14 mouse cellular contexts compared by ENCODE assay signal in genomic region chr7:25088968-25089367, GRCm38 (mm10). TPM values are rescaled to one million over a fixed set of nuclear protein-coding genes. Genes with fewer than 3 reads are reported as not detected.
DNase-seq lines count a peak whose midpoint lies in the region; ATAC-seq and TF ChIP-seq lines count a peak whose summit lies in the region.
"Had no signal": no experiment of that assay in that cellular context is flagged by ENCODE, and none has a peak within 500 bp of the region (broad histone marks: within the 10 kb centered on the region; RNA-seq: fewer than 3 reads in every experiment).

No protein-coding gene starts in this region.

- 26% methylated on average over 11 of the region's 11 CpGs for WGBS in heart, embryonic 15.5 days
- 24% methylated on average over 11 of the region's 11 CpGs for WGBS in heart, embryonic 11.5 days (ENCODE audit: insufficient replicate concordance)
- 33% methylated on average over 10 of the region's 11 CpGs for WGBS in midbrain, embryonic 11.5 days
- 33% methylated on average over 11 of the region's 11 CpGs for WGBS in midbrain, embryonic 14.5 days
- WGBS in embryonic facial prominence, embryonic 11.5 days, result 22% methylated on average over 11 of the region's 11 CpGs
- WGBS in liver, postnatal 0 days (ENCODE audit: insufficient replicate concordance), result 19% methylated on average over 11 of the region's 11 CpGs

- no peak for DNase-seq in midbrain, embryonic 11.5 days (ENCODE audit: low spot score, missing footprints)
- DNase-seq in midbrain, embryonic 14.5 days, result no peak
- peak; percentile 14 for DNase-seq in embryonic facial prominence, embryonic 11.5 days (ENCODE audit: low spot score)
- no peak for DNase-seq in liver, postnatal 0 days
- no peak for DNase-seq in layer of hippocampus, postnatal 25 days (ENCODE audit: extremely low spot score in 1 of 2, low spot score in 1 of 2)
- DNase-seq in urinary bladder, postnatal 25 days (ENCODE audit: low spot score), result no peak
- DNase-seq: cerebellum, adult 9-10 months; kidney, postnatal 14 days; lung, adult 18-20 months; thymus, postnatal 25 days had no signal

- TF ChIP-seq CTCF in liver, postnatal 0 days (IDR thresholded peaks at IDR 0.05; ENCODE audit: low read depth), result no peak

- no peak overlapping the region for H3K4me2 ChIP-seq in heart, embryonic 15.5 days
- H3K4me2 ChIP-seq in heart, embryonic 11.5 days, result no peak overlapping the region
- no peak overlapping the region for H3K4me2 ChIP-seq in midbrain, embryonic 11.5 days
- no peak overlapping the region for H3K4me2 ChIP-seq in midbrain, embryonic 14.5 days (ENCODE audit: low read length)
- no peak overlapping the region for H3K4me2 ChIP-seq in embryonic facial prominence, embryonic 11.5 days (ENCODE audit: low read depth, low read length)
- 0 out of 2 replicates have a peak overlapping the region, but pooled peaks have one; percentile 18 for H3K4me2 ChIP-seq in liver, postnatal 0 days (ENCODE audit: low read depth, low read length)

- H3K4me1 ChIP-seq in heart, embryonic 15.5 days (replicated peaks), result peaks cover 22% of the 10 kb centered on the region
- peaks cover 10% of the 10 kb centered on the region for H3K4me1 ChIP-seq in heart, embryonic 11.5 days (ENCODE audit: control insufficient read depth, insufficient read depth, low read length)
- peaks cover 20% of the 10 kb centered on the region for H3K4me1 ChIP-seq in midbrain, embryonic 11.5 days (ENCODE audit: control insufficient read depth, insufficient read depth, low read length)
- no peaks in the 10 kb centered on the region for H3K4me1 ChIP-seq in midbrain, embryonic 14.5 days (ENCODE audit: control insufficient read depth, insufficient read depth, low read length)
- peaks cover 2% of the 10 kb centered on the region; the same call in 1 of the 2 replicates for H3K4me1 ChIP-seq in embryonic facial prominence, embryonic 11.5 days (ENCODE audit: control insufficient read depth, insufficient read depth, low read length)
- peaks cover 21% of the 10 kb centered on the region for H3K4me1 ChIP-seq in liver, postnatal 0 days (ENCODE audit: insufficient read depth)

- peaks cover 2% of the 10 kb centered on the region; the same call in 1 of the 2 replicates for H3K36me3 ChIP-seq in heart, embryonic 15.5 days
- peaks cover 3% of the 10 kb centered on the region; the same call in 1 of the 2 replicates for H3K36me3 ChIP-seq in heart, embryonic 11.5 days (ENCODE audit: control insufficient read depth, insufficient read depth, low read length)
- peaks cover 3% of the 10 kb centered on the region; the same call in 1 of the 2 replicates for H3K36me3 ChIP-seq in midbrain, embryonic 11.5 days (ENCODE audit: control insufficient read depth, insufficient read depth, low read length)
- H3K36me3 ChIP-seq in midbrain, embryonic 14.5 days (ENCODE audit: control insufficient read depth, insufficient read depth, low read length), result peaks cover 18% of the 10 kb centered on the region
- peaks cover 1% of the 10 kb centered on the region for H3K36me3 ChIP-seq in embryonic facial prominence, embryonic 11.5 days (replicated peaks; ENCODE audit: control insufficient read depth, insufficient read depth, low read depth, low read length)
- H3K36me3 ChIP-seq in liver, postnatal 0 days (replicated peaks; ENCODE audit: insufficient read depth, low read length), result peaks cover 5% of the 10 kb centered on the region; the same call in 1 of the 2 replicates

- H3K27ac ChIP-seq in heart, embryonic 15.5 days, result no peak overlapping the region
- no peak overlapping the region for H3K27ac ChIP-seq in heart, embryonic 11.5 days (ENCODE audit: low read depth, low read length)
- no peak overlapping the region for H3K27ac ChIP-seq in midbrain, embryonic 11.5 days (ENCODE audit: low read depth, low read length)
- H3K27ac ChIP-seq in midbrain, embryonic 14.5 days (replicated peaks; ENCODE audit: low read depth, low read length), result no peak overlapping the region
- H3K27ac ChIP-seq in embryonic facial prominence, embryonic 11.5 days (replicated peaks; ENCODE audit: low read depth, low read length), result no peak overlapping the region
- no peak overlapping the region for H3K27ac ChIP-seq in liver, postnatal 0 days (ENCODE audit: low read depth)

- no peak overlapping the region for H3K4me3 ChIP-seq in heart, embryonic 15.5 days
- no peak overlapping the region for H3K4me3 ChIP-seq in heart, embryonic 11.5 days (ENCODE audit: low read depth, low read length)
- no peak overlapping the region for H3K4me3 ChIP-seq in midbrain, embryonic 11.5 days (ENCODE audit: low read depth, low read length)
- H3K4me3 ChIP-seq in midbrain, embryonic 14.5 days (replicated peaks; ENCODE audit: low read depth, low read length), result no peak overlapping the region
- no peak overlapping the region for H3K4me3 ChIP-seq in embryonic facial prominence, embryonic 11.5 days (ENCODE audit: low read depth, low read length)
- H3K4me3 ChIP-seq in liver, postnatal 0 days (ENCODE audit: low read depth, low read length), result no peak overlapping the region
- H3K4me3 ChIP-seq: myocyte had no signal

- H3K27me3 ChIP-seq in heart, embryonic 15.5 days, result peaks cover 10% of the 10 kb centered on the region
- peaks cover 20% of the 10 kb centered on the region for H3K27me3 ChIP-seq in heart, embryonic 11.5 days (ENCODE audit: control insufficient read depth, insufficient read depth, low read length)
- H3K27me3 ChIP-seq in midbrain, embryonic 11.5 days (ENCODE audit: control insufficient read depth, insufficient read depth, low read length), result no peaks in the 10 kb centered on the region; the same call in 1 of the 2 replicates
- H3K27me3 ChIP-seq in midbrain, embryonic 14.5 days (ENCODE audit: control insufficient read depth, insufficient read depth, low read length), result no peaks in the 10 kb centered on the region
- H3K27me3 ChIP-seq in embryonic facial prominence, embryonic 11.5 days (ENCODE audit: control insufficient read depth, insufficient read depth, low read length), result no peaks in the 10 kb centered on the region
- 0 out of 2 replicates have a peak, but pooled peaks cover 4% of the 10 kb centered on the region for H3K27me3 ChIP-seq in liver, postnatal 0 days (ENCODE audit: insufficient read depth, low read length)
- H3K27me3 ChIP-seq: CH12.LX had no signal

- no peaks in the 10 kb centered on the region for H3K9me3 ChIP-seq in heart, embryonic 15.5 days (replicated peaks)
- H3K9me3 ChIP-seq in heart, embryonic 11.5 days (replicated peaks; ENCODE audit: control insufficient read depth, low read length), result no peaks in the 10 kb centered on the region
- H3K9me3 ChIP-seq in midbrain, embryonic 11.5 days (ENCODE audit: control insufficient read depth, low read length), result no peaks in the 10 kb centered on the region
- H3K9me3 ChIP-seq in midbrain, embryonic 14.5 days (ENCODE audit: control insufficient read depth, low read length), result no peaks in the 10 kb centered on the region
- no peaks in the 10 kb centered on the region for H3K9me3 ChIP-seq in embryonic facial prominence, embryonic 11.5 days (replicated peaks; ENCODE audit: control insufficient read depth, low read length)
- H3K9me3 ChIP-seq in liver, postnatal 0 days (ENCODE audit: low read length), result no peaks in the 10 kb centered on the region

- 0 out of 2 replicates have a peak, but pooled peaks have one; percentile 6 for ATAC-seq in heart, embryonic 15.5 days (replicated peaks; ENCODE audit: insufficient number of reproducible peaks, insufficient read depth, low FRiP score, low read depth)
- no peak for ATAC-seq in heart, embryonic 11.5 days (replicated peaks; ENCODE audit: insufficient number of reproducible peaks, low FRiP score, low TSS enrichment)
- peak; percentile 43; the same call in 1 of the 2 replicates for ATAC-seq in midbrain, embryonic 11.5 days (ENCODE audit: low FRiP score)
- no peak for ATAC-seq in midbrain, embryonic 14.5 days (ENCODE audit: low FRiP score, low TSS enrichment)
- ATAC-seq in embryonic facial prominence, embryonic 11.5 days (replicated peaks; ENCODE audit: insufficient number of reproducible peaks, low FRiP score, low TSS enrichment, low read depth), result 0 out of 2 replicates have a peak, but pooled peaks have one; percentile 29
- no peak; the same call in 1 of the 2 replicates for ATAC-seq in liver, postnatal 0 days

- TF ChIP-seq EP300 in liver, postnatal 0 days (IDR thresholded peaks at IDR 0.05; ENCODE audit: low read depth), result no peak

- no peak overlapping the region for H3K9ac ChIP-seq in heart, embryonic 15.5 days
- no peak overlapping the region for H3K9ac ChIP-seq in heart, embryonic 11.5 days (ENCODE audit: low read depth, low read length)
- H3K9ac ChIP-seq in midbrain, embryonic 11.5 days (ENCODE audit: low read length), result no peak overlapping the region
- H3K9ac ChIP-seq in midbrain, embryonic 14.5 days (replicated peaks; ENCODE audit: low read length), result no peak overlapping the region
- no peak overlapping the region; the same call in 1 of the 2 replicates for H3K9ac ChIP-seq in embryonic facial prominence, embryonic 11.5 days (replicated peaks; ENCODE audit: low read length)
- no peak overlapping the region for H3K9ac ChIP-seq in liver, postnatal 0 days (replicated peaks)

RNA-seq across cellular contexts. Expression of gene Zfp574, which starts 16.6 kb away (rescaled TPM):
- polyA plus RNA-seq in heart, embryonic 15.5 days (2015; fragmentation: Nextera tagmentation; extraction: Ambion mirVana), result 15.4 and 23.0 TPM in 2 replicates
- polyA plus RNA-seq in heart, embryonic 11.5 days (2014; fragmentation: Nextera tagmentation; extraction: Ambion mirVana), result 14.9 and 15.7 TPM in 2 replicates
- polyA plus RNA-seq in midbrain, embryonic 11.5 days (2014; fragmentation: Nextera tagmentation; extraction: Ambion mirVana), result 20.3 and 22.9 TPM in 2 replicates
- 24.9 and 33.0 TPM in 2 replicates for polyA plus RNA-seq in midbrain, embryonic 14.5 days (2014; fragmentation: Nextera tagmentation; extraction: Ambion mirVana)
- 17.2 and 22.0 TPM in 2 replicates for polyA plus RNA-seq in embryonic facial prominence, embryonic 11.5 days (2014; fragmentation: Nextera tagmentation; extraction: Ambion mirVana)
- polyA plus RNA-seq in liver, postnatal 0 days (2015; fragmentation: Nextera tagmentation; extraction: Ambion mirVana), result 9.4 and 10.8 TPM in 2 replicates
- total RNA-seq in layer of hippocampus, postnatal 25 days (2021), result 10 to 100 TPM; 29.2 to 29.6 TPM

RNA-seq across cellular contexts. Expression of gene Grik5, which starts 16.8 kb away (rescaled TPM):
- polyA plus RNA-seq in heart, embryonic 15.5 days (2015; fragmentation: Nextera tagmentation; extraction: Ambion mirVana), result 2.4 and 4.4 TPM in 2 replicates
- 5.7 and 8.1 TPM in 2 replicates for polyA plus RNA-seq in heart, embryonic 11.5 days (2014; fragmentation: Nextera tagmentation; extraction: Ambion mirVana)
- 8.7 and 9.3 TPM in 2 replicates for polyA plus RNA-seq in midbrain, embryonic 11.5 days (2014; fragmentation: Nextera tagmentation; extraction: Ambion mirVana)
- 21.7 and 27.3 TPM in 2 replicates for polyA plus RNA-seq in midbrain, embryonic 14.5 days (2014; fragmentation: Nextera tagmentation; extraction: Ambion mirVana)
- 5.7 and 7.5 TPM in 2 replicates for polyA plus RNA-seq in embryonic facial prominence, embryonic 11.5 days (2014; fragmentation: Nextera tagmentation; extraction: Ambion mirVana)
- 0.69 and 0.76 TPM in 2 replicates for polyA plus RNA-seq in liver, postnatal 0 days (2015; fragmentation: Nextera tagmentation; extraction: Ambion mirVana)
- total RNA-seq in layer of hippocampus, postnatal 25 days (2021), result 100 to 1,000 TPM; 225 to 267 TPM

Comparison
In these comparisons a context has a peak if more than half of its experiments do, and no peak if none do; other contexts are left out.
1. ATAC-seq: peak in heart, embryonic 15.5 days (single experiment), midbrain, embryonic 11.5 days (single experiment) and embryonic facial prominence, embryonic 11.5 days (single experiment); none in heart, embryonic 11.5 days (single experiment), midbrain, embryonic 14.5 days (single experiment) and liver, postnatal 0 days (single experiment).